Mouse (Mus musculus) frontal cortex, postnatal 10 days (tissue): Measurements from ENCODE around the gene Psmd5.
A peak's percentile ranks its signal among the peaks of the same experiment; 100 is the strongest.
"Not testable (repeated sequence)": the region's sequence is repeated elsewhere in the genome, so short reads cannot be mapped to it uniquely, and the experiment has no call there.

Source experiments
- DNase-seq, 2 experiments: peaks; one replicate each; pipeline ENCODE4 v3.0.0; 2022; ENCODE audit warnings: low spot score in 2 of 2, mixed read lengths in 1 of 2

Gene Psmd5

GRCm38 (mm10) chr2:34826460-34827231 lies 48.1 kb downstream of the Psmd5 start:
- DNase-seq = no peak

GRCm38 (mm10) chr2:34825827-34826459 lies 48.8 kb downstream of the Psmd5 start, which contains the start of gene Fbxw2:
Gene Fbxw2 (minus strand): TSS chr2:34826311.
- DNase-seq = peak; percentile 80 to 91

DNA sequence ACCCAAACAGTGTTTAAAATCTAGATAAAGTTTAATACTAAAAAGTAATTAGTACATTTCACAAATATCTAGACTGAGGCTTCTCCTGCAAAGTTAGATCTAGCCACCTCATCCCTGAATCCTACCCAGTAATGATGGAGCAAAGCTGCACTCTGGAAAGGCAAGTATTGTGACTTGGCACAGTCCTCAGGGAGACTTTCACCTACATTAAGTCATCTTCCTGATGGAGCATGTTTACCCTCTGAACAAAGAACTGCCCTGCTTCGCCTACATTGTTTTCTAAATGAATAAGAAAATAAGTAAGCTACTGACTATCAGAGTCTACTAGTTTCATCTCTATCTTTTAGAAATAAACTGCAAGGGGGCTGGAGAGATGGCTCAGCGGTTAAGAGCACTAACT lies 56.3 kb downstream of the Psmd5 start:
- DNase-seq = no peak

GRCm38 (mm10) chr2:34815893-34816292 lies 58.9 kb downstream of the Psmd5 start:
- DNase-seq = not testable (repeated sequence)

DNA sequence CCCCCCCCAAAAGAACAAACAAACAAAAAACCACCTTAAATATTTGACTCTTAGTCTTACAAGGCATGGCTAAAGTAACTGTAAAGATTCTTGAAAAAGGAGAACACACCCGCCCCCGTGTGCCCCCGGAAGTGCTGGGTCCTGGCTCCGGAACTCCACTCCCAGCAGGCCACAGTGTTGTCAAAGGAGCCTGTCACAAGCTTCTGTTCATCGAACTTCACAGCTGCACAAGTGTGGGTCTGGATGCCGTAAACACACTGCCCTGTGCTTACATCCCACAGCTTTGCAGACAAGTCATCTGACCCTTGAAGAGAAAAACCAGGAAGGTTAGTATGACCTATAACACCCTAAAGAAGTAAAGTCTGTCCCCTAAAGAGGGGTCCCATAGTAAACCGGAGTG lies 62.1 kb downstream of the Psmd5 start:
- DNase-seq = no peak

- DNase-seq = no peak
Measured at GRCm38 (mm10) chr2:34810775-34811174, 64.0 kb downstream of the Psmd5 start.

DNA sequence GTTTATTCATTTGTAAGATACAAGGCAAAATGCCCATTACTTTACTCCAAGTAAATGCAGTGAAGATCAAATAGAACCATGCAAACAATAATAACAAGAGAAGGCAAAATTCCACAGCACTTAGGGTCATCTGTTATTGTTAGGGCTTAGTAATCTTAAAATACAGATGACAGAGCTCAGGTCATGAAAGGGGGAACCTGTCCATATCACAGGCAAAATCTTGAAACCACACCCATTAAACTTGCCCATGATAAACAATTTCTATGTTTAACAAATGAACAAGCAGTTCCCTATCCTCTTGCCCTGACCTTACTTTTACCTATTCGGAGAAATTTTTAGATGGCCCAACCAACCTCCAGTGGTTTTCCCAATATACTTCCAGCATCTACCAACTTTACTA lies 65.2 kb downstream of the Psmd5 start:
- no peak for DNase-seq

- DNase-seq = no peak
Measured at GRCm38 (mm10) chr2:34808057-34808456, 66.7 kb downstream of the Psmd5 start.

DNA sequence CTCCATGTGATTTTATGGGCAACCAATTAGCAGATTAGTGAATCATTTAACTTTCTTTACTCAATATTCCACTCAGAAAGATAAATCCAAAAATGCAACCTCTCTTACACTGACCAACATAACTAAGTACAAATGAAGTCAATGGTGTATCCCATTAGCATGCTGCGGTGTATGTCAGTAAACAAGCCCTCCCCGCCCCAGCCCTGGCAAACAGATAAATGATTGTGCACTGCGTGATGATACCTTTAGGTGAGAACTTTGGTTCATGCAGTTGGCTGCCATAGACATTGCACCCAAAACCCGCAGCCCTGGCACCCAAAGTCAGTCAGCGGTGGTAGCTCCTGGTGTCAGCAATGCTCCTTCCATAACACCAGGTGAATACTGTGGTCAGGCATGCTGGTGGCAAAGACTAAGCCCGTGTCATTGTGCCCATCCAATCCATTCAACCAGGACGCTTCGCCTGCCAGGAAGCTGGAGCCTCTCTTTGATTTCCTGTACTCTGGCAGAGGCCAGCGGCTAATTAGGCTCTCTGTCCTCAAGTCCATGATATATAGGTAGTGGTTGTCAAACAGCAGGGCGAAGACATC lies 69.3 kb downstream of the Psmd5 start:
- no peak for DNase-seq

GRCm38 (mm10) chr2:34804815-34805214 lies 70.0 kb downstream of the Psmd5 start:
- DNase-seq = no peak

DNA sequence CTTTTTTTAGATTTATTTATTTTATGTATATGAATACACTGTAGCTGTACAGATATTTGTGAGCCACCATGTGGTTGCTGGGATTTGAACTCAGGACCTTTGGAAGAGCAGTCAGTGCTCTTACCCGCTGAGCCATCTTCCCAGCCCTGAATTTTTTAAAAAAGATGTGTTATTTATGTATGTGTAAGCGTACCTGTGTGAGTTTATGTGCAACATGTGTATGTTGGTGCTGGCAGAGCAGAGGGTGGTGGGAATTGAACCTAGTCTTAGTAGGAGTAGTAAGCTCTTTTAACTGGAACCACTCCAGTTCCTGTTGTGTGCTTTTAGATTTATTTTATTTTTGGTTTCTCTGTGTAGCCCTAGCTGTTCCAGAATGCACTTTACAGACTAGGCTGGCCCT lies 70.6 kb downstream of the Psmd5 start:
- DNase-seq = no peak

GRCm38 (mm10) chr2:34803746-34804145 lies 71.0 kb downstream of the Psmd5 start:
- no peak for DNase-seq

- DNase-seq = peak in 1 of 2 experiments; percentile 41
Measured at GRCm38 (mm10) chr2:34802565-34803245, 72.1 kb downstream of the Psmd5 start.

DNA sequence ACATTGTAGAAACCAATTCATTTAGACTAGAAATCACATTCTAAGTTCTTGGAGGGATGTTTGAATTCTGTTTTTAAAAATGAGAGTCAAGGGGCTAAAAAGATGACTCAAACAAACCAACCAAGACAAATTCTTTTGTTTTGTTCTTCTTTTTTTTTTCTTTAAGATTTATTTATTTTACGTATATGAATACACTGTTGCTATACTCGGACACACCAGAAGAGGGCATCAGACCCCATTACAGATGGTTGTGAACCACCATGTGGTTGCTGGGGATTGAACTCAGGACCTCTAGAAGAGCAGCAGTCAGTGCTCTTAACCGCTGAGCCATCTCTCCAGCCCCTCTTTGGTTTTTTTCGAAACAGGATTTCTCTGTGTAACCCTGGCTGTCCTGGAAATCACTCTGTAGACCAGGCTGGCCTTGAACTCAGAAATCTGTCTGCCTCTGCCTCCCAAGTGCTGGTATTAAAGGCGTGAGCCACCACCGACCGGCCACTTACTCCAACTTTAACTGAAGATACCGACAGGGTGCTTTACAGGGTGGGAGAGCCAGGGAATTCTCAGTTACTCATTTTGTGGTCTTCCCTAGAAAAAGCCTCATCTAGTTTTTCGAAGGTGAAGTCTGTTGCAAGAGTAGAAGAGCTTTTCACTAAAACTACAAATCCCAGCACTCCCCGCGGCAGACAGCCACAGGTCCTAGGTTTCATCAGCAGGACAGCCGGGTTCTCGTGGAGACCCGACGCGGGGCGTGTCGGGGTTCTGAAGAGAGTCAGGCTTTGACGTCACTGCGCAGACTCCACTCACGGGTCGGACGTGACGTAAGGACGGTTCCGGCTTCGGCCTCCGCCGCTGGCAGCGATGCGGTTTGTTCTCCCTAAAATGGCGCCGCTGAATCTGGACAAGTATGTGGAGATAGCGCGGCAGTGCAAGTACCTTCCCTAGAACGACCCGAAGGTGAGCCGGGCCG lies 73.0 kb downstream of the Psmd5 start:
- DNase-seq = peak; percentile 96 to 97

GRCm38 (mm10) chr2:34800371-34800770 lies 74.4 kb downstream of the Psmd5 start:
- no peak for DNase-seq
